Mouse (Mus musculus) c-Kit-negative CD71-positive TER-119-positive erythroid progenitor cells, embryonic 14.5 days (primary cell): Measurements from ENCODE around the gene Cfap74.

ENCODE experiments used
- DNase-seq: peaks from one replicate; pipeline ENCODE4 v3.0.0-alpha.2; 2013; ENCODE audit warnings: low read depth, low spot score

Cfap74 gene

DNA sequence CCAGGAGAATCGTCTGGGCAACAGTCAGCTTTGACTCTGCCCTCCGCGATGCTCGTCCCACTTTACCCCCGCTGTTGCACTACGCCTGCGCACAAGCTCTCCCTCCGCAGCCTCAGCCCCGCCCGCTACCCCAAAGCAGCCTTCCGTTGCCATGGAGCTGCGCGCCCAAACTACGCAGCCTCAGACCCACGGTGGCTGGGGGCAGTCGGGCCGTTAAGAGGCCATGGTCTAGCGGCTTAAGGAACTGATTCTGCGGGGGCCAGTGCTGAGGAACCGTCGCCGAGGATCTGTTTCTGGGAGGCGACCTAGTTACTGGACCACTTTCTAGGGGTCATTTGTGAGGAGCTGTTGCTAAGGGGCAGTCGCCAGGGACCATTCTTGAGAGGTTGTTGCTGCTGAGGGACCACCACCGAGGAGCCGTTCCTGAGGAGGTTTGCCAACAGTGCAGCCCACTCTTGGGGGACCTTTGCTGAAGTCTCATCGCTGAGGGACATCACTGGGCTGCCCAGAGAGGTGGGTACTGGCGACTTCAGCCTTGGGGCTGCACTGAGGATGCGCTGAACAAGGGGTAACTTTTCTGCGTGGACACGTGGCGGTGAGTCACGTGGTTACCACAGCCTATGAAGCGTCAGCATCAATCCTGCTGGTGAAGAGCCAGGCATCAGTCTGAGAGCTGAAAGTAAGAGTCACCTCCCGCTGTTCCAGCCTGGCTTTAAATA, at the start of gene Cfap74:
TSS of gene Cfap74 (plus strand) at position 133 of the 719 bp plus-strand sequence.
- no peak for DNase-seq

DNA sequence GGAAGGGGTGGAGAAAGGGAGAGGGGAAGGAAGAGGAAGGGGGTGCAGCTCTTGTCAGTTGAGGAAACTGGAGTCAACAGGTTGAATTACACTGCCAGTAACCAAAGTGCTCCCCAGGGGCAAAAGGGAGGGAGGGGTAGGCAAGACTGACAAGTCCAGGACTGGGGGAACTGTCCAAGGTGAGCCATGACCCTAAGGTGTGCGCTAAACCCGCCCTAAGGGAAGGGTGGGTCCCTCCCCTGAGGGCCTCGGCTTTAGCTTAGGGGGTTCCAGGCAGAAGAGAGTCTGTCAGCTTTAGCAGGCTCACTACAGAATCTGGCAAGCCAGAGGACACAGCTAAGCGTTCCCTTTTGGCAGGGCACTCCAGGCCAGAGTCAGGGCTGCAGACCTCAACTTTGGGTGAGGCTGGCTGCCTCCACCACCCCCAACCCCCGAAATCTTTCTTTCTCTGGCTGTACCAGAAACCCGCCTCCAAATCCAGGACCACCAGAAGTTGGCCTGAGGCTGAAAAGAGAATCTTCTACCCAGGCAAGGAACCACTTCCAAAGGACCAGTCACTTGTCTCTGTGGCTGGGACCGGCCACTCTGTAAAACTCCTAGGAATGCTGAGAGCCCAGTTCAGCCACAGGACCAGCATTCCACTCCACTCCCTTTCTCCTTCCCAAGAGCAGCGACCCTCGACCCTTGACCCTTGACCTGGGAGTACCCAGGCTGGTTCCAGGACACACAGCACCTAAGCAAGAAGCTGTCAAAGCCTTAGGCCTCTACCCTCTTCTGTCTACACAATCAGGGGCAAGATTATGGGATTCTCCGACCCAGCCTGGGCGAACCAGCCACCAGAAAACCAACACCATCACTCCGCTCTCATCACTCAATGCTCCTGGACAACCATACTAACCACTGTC, 49.2 kb upstream of the Cfap74 start:
- DNase-seq: no peak

DNA sequence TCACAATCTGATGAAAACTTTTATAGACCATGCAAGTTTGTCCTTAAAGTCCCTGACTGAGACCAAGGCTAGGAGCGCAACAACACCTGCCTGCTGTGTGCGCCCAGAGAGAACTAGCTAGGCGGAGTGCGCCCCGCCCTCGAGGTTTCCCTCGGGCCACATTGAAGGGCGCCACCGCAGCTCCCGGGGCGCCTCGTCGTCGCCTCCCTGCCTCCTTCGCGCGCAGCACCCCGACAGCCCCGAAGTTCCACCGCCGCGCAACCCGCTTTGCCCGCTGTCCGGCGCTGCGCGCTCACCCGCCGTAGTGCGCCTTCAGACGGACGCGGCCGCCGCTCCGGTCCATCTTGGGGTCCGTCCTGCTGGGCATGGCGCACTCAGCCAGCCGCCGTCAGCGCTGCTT, 48.1 kb upstream of the Cfap74 start:
- DNase-seq: no peak

GRCm38 (mm10) chr4:155361303-155361791, 47.6 kb upstream of the Cfap74 start, which contains the start of gene Prkcz:
Prkcz (minus strand) TSS chr4:155361361.
- DNase-seq: no peak

DNA sequence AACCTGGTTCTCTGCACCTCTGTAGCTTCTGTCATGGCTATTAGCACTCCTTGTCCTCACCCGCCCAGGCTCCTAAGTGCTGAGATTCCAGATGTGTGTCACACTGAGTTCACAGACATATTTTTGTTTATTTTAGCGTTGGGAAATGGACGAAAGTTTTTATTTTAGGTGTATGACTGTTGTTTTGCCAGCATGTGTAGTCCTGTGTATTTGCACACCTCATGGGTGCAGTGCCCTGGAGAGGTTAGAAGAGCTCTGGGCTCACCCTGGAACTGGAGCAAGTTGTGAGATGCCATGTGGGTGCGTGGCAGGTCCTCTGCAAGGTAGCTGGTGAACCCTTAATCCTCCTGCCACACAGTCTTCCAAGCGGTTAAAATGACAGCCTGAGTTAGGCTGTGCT, 46.5 kb upstream of the Cfap74 start:
- no peak for DNase-seq

DNA sequence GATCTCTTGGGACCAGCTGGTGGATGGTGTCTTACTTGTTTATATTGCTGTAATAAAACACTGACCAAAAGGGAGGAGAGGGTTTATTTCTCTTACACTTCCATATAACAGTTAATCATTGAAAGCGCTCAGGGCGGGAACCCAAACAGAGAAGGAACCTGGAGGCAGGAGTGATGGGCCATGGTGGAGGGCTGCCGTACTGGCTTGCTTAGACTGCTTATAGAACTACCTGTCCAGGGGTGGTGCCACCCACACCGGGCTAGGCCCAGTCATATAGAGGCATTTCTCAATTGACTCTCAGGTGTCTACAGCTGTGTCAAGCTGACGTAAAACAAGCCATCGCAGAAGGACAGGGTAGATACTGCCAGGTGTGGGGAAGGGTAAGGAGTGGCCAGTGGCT, 42.2 kb upstream of the Cfap74 start:
- DNase-seq: no peak

DNA sequence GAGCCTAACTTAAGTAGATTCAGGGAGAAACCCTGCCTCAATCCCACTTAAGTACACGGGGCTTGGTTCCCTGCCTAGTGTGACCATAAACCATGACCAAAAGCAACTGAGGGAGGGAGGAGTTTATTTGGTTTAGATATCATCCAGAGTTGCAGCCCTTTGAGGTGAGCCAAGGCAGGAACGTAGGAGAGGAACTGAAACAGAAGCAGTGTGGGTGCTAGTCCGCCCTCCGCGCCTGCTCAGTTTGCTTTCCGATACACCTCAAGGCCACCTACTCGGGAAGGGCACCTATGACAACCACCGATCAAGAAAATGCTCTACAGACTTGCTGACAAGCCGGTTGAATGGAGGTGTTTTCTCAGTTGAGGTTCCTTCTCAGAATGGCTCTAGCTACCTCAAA, 41.3 kb upstream of the Cfap74 start:
- no peak for DNase-seq

GRCm38 (mm10) chr4:155368684-155369083, 40.3 kb upstream of the Cfap74 start:
- DNase-seq: no peak

DNA sequence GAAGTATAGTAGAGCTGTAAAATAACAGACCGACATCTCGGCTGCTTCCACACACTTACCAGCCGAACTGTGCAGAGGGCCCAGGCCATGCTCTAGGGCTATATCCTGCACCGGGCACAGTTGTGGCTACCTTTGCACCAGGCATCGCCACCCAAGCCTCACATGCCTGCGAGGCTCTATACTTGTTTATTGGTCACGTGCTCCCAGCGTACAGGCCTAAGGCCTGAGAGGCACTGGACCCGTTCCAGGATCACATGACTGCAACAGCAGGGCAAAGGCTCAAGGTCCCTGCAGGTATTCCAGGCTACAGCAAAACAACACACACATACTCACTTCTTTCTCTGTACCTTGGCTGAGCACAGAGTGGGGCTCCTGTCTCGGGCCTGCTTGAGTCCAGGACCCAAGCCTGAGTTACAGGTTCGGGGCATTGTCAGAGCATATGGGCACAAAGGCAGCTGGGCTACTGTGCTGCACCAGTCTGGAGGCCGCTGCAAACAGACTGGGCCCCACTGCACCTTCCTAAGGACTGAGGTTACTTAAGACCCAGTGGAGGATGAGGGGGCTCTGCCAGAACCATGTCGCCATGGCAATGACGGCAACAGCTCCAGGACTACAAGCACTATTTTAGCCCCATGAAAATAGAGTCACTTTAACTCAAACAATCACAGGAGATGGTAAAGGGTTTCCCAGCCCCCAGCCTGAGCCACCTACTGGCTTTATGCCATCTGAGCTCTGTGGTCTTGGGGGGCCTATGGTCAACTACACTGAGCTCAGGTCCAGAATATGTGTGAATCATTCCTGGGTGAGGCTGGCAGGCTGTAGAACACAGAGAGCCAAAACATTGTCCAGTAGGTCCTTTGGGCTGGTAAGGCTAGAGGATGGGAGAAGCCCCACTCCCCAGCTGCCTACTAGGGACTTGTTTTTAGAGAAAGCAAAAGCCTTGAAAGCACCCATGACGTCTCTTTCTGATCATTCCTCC, 38.0 kb upstream of the Cfap74 start:
- DNase-seq: no peak

GRCm38 (mm10) chr4:155371797-155372735, 36.9 kb upstream of the Cfap74 start:
- no peak for DNase-seq

GRCm38 (mm10) chr4:155381974-155382373, 27.0 kb upstream of the Cfap74 start:
- DNase-seq: no peak

- no peak for DNase-seq
Observed at GRCm38 (mm10) chr4:155382752-155383151, 26.2 kb upstream of the Cfap74 start.

GRCm38 (mm10) chr4:155383326-155383725, 25.7 kb upstream of the Cfap74 start:
- no peak for DNase-seq

- no peak for DNase-seq
Observed at GRCm38 (mm10) chr4:155387166-155387565, 21.8 kb upstream of the Cfap74 start.

- no peak for DNase-seq
Observed at GRCm38 (mm10) chr4:155395471-155395870, 13.5 kb upstream of the Cfap74 start.

DNA sequence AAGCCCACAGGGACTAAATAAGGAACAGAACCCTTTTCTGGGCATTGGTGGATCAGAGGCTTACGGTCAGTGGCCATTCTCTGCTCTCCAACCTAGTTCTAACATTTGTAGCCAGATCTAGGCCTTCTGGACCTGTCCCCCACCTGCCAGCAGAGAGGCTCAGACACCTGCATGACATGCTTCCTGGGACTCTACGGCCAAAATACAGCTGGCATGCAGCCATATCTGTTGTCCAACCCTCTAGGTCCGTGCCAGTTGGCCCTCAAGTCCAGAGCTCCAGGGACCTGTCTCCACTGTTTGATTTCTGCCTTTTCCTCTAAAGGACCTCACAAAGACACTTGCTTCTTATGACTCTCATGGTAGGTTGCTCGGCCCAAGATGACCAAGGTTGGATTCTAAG, 12.2 kb upstream of the Cfap74 start:
- DNase-seq: no peak

DNA sequence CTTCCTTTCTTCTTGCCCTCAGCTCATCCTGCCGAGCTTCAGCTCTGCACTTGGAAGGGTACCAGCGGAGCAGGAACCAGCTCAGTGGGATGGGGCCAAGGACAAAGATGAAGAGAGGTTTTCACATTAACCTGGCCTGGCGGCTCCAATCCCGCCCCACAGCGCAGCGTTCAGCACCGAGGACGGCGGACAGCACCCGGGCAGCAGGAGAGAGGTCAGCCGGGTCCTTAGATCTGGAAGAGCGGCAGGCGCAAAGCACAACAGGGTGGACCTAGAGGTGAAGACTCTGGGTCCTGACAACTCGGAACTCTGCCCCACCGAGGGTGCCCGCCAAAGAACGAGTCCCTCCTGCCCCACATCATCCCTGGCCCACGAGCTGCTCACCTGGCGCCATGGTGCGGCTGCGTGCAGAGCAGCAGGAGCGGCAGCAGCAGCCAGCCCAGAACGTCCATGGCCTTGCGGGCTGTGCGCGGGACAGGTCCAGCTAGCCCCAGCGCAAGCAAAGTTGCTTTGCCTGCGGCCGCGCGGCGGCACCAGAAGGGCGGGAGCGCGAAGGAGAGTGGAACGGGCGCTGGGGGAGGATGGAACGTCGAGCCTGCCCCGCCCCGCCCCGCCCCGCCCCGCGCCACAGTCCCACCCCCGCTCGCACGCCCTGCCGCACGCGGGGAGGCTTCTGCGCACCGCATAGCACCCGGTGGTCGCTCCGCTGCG, 11.3 kb upstream of the Cfap74 start, which contains the start of gene Gabrd:
TSS of gene Gabrd (minus strand) at position 602 of the 711 bp plus-strand sequence.
- DNase-seq: no peak

DNA sequence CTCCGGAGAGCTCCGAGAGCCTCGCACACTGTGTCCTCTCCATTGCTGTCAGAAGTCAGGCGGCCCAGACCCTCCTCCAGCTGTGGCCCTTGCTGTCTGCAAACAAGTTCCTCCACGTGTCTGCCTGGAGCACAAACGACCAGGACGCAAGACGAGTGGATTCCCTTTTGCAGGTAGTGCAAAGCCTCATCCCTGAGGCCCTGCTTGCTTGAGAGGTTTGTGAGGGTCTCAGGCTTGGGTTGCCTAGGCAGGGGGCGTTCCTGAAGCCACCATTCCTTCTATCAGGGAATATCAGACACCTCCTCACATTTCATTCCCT, 10.8 kb upstream of the Cfap74 start:
- DNase-seq: no peak

DNA sequence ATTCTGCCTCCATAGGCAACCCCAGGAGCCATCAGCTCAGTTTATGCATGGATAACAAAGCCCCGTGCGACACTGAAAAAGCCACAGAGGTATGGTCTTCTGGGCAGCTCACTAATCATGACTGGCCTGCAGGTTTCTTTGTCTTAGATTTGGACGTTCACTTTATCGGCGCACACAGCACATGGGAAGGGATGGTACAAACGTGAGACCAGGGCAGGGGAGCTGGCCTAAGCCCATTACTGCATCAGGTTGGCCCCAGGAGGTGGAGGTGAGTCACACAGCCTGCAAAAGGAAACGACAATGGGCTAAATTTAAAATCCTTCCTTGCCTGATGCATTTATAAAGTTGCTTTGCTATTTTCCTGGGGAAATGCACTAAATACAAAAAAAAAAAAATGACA, 7.9 kb upstream of the Cfap74 start:
- DNase-seq: no peak

- DNase-seq: no peak
Observed at GRCm38 (mm10) chr4:155402489-155402888, 6.5 kb upstream of the Cfap74 start.
